Mouse (Mus musculus) MEL (cell line): ENCODE data around the gene Nacc2. TPM values are rescaled to one million over a fixed set of nuclear protein-coding genes. Genes with fewer than 3 reads are reported as not detected.

ENCODE experiments used
- DNase-seq: peaks from one replicate; pipeline ENCODE4 v3.0.0; 2011; ENCODE audit warnings: low read depth, low spot score
- H3K27ac ChIP-seq: 2 replicates; pipeline ENCODE4 v1.5.1; 2012; ENCODE audit warnings: low read depth, mild to moderate bottlenecking, control low read depth, low read length, moderate library complexity; ENCODE audit not compliant: control insufficient read depth
- H3K27me3 ChIP-seq, 2 experiments: fragments of 150-350 bp in 1 of 2; sonication (generic) in 1 of 2; 2 replicates each; pipeline ENCODE4 v1.6.1; 2012; ENCODE audit warnings: low read length in 2 of 2, mild to moderate bottlenecking in 2 of 2, improper control_type of control experiment in 1 of 2, moderate library complexity in 1 of 2; ENCODE audit not compliant: insufficient read depth in 2 of 2, control insufficient read depth in 1 of 2
- H3K36me3 ChIP-seq, 2 experiments: 2 replicates each; pipeline ENCODE4 v1.6.1; 2012 to 2014; ENCODE audit warnings: low read length in 2 of 2, improper control_type of control experiment in 1 of 2, inconsistent platforms in 1 of 2, mild to moderate bottlenecking in 1 of 2; ENCODE audit not compliant: insufficient read depth in 2 of 2, control insufficient read depth in 1 of 2
- H3K4me1 ChIP-seq, 2 experiments: fragments of 150-350 bp in 1 of 2; sonication (generic) in 1 of 2; 2 replicates each; pipeline ENCODE4 v1.6.1; 2012; ENCODE audit warnings: low read length in 2 of 2, improper control_type of control experiment in 1 of 2, mild to moderate bottlenecking in 1 of 2; ENCODE audit not compliant: insufficient read depth in 2 of 2, control insufficient read depth in 1 of 2
- H3K4me3 ChIP-seq, 2 experiments: fragments of 150-350 bp in 1 of 2; sonication (generic) in 1 of 2; 2 replicates each; pipeline ENCODE4 v1.5.1; 2012; ENCODE audit warnings: low read depth in 2 of 2, low read length in 2 of 2, mild to moderate bottlenecking in 2 of 2, moderate library complexity in 2 of 2, control low read depth in 1 of 2, improper control_type of control experiment in 1 of 2; ENCODE audit not compliant: control insufficient read depth in 1 of 2, insufficient read depth in 1 of 2
- H3K79me2 ChIP-seq: 2 replicates; pipeline ENCODE4 v1.6.1; 2012; ENCODE audit warnings: mild to moderate bottlenecking, low read length, moderate library complexity; ENCODE audit not compliant: control insufficient read depth, poor library complexity, insufficient read depth
- H3K9ac ChIP-seq: 2 replicates; pipeline ENCODE4 v1.6.1; 2012; ENCODE audit warnings: low read depth, mild to moderate bottlenecking, control low read depth, low read length, moderate library complexity; ENCODE audit not compliant: control insufficient read depth, poor library complexity, severe bottlenecking
- H3K9me3 ChIP-seq: fragments of 150-350 bp; sonication (generic); replicated peaks from 2 replicates; pipeline ENCODE4 v1.6.1; 2012; ENCODE audit warnings: mild to moderate bottlenecking, low read length, improper control_type of control experiment, moderate library complexity; ENCODE audit not compliant: insufficient read depth
- BHLHE40 ChIP-seq: IDR thresholded peaks from 2 replicates; pipeline ENCODE4 v1.6.1; 2012; ENCODE audit warnings: low read depth, mild to moderate bottlenecking, inconsistent platforms, low read length, improper control_type of control experiment, borderline replicate concordance
- CHD2 ChIP-seq: IDR thresholded peaks from 2 replicates; pipeline ENCODE4 v1.6.1; 2011; ENCODE audit warnings: low read length, improper control_type of control experiment
- CTCF ChIP-seq, 3 experiments: IDR thresholded peaks in 2 of 3; conservative IDR thresholded peaks in 1 of 3; 2 replicates each; pipeline ENCODE4 v1.5.1; 2011 to 2012; ENCODE audit warnings: low read length in 3 of 3, low read depth in 2 of 3, mild to moderate bottlenecking in 2 of 3, improper control_type of control experiment in 1 of 3, inconsistent platforms in 1 of 3, mixed read lengths in 1 of 3, moderate library complexity in 1 of 3; ENCODE audit not compliant: control insufficient read depth in 1 of 3, insufficient read depth in 1 of 3, poor library complexity in 1 of 3, severe bottlenecking in 1 of 3
- EP300 ChIP-seq, 2 experiments: IDR thresholded peaks; 2 replicates each; pipeline ENCODE4 v1.6.1; 2011; ENCODE audit warnings: improper control_type of control experiment in 2 of 2, low read length in 2 of 2, low read depth in 1 of 2, mild to moderate bottlenecking in 1 of 2
- ETS1 ChIP-seq: IDR thresholded peaks from 2 replicates; pipeline ENCODE4 v1.6.1; 2012; ENCODE audit warnings: low read depth, mild to moderate bottlenecking, inconsistent platforms, low read length, improper control_type of control experiment, moderate library complexity
- KAT2A ChIP-seq: conservative IDR thresholded peaks from 2 replicates; pipeline ENCODE4 v1.6.1; 2012; ENCODE audit warnings: low read depth, low read length, improper control_type of control experiment, inconsistent platforms
- MAFK ChIP-seq: IDR thresholded peaks from 2 replicates; pipeline ENCODE4 v1.6.1; 2011; ENCODE audit warnings: low read depth, mild to moderate bottlenecking, low read length, improper control_type of control experiment, borderline replicate concordance
- MEF2A ChIP-seq: IDR thresholded peaks from 2 replicates; pipeline ENCODE4 v1.6.1; 2014; ENCODE audit warnings: low read depth, mild to moderate bottlenecking, inconsistent platforms, low read length, improper control_type of control experiment; ENCODE audit not compliant: poor library complexity, insufficient replicate concordance, severe bottlenecking; ENCODE audit errors: extremely low read depth
- POLR2A ChIP-seq, 2 experiments: IDR thresholded peaks; 2 replicates each; pipeline ENCODE4 v1.6.1; 2011 to 2012; ENCODE audit warnings: low read length in 2 of 2, mild to moderate bottlenecking in 2 of 2, control low read depth in 1 of 2, improper control_type of control experiment in 1 of 2, low read depth in 1 of 2, moderate library complexity in 1 of 2; ENCODE audit not compliant: control insufficient read depth in 1 of 2, insufficient read depth in 1 of 2, poor library complexity in 1 of 2
- RAD21 ChIP-seq: IDR thresholded peaks from 2 replicates; pipeline ENCODE4 v1.6.1; 2011; ENCODE audit warnings: mild to moderate bottlenecking, low read depth, low read length, improper control_type of control experiment
- RCOR1 ChIP-seq: IDR thresholded peaks from 2 replicates; pipeline ENCODE4 v1.6.1; 2012; ENCODE audit warnings: low read depth, mild to moderate bottlenecking, inconsistent platforms, low read length, improper control_type of control experiment
- SMC3 ChIP-seq: IDR thresholded peaks from 2 replicates; pipeline ENCODE4 v1.6.1; 2011; ENCODE audit warnings: low read depth, low read length, improper control_type of control experiment
- TAL1 ChIP-seq: IDR thresholded peaks from 2 replicates; pipeline ENCODE4 v1.6.1; 2012; ENCODE audit warnings: mild to moderate bottlenecking, inconsistent platforms, low read length, moderate library complexity, mixed read lengths
- TCF12 ChIP-seq: IDR thresholded peaks from 2 replicates; pipeline ENCODE4 v1.6.1; 2014; ENCODE audit warnings: low read depth, mild to moderate bottlenecking, inconsistent platforms, low read length, improper control_type of control experiment, moderate library complexity
- UBTF ChIP-seq: IDR thresholded peaks from 2 replicates; pipeline ENCODE4 v1.6.1; 2012; ENCODE audit warnings: low read depth, mild to moderate bottlenecking, inconsistent platforms, low read length, improper control_type of control experiment, moderate library complexity, borderline replicate concordance; ENCODE audit not compliant: insufficient read depth
- USF1 ChIP-seq: IDR thresholded peaks from 2 replicates; pipeline ENCODE4 v1.6.1; 2014; ENCODE audit warnings: low read depth, mild to moderate bottlenecking, inconsistent platforms, low read length, improper control_type of control experiment, moderate library complexity
- ZKSCAN1 ChIP-seq: IDR thresholded peaks from 2 replicates; pipeline ENCODE4 v1.6.1; 2012; ENCODE audit warnings: low read depth, mild to moderate bottlenecking, inconsistent platforms, low read length, improper control_type of control experiment, moderate library complexity
- polyA plus RNA-seq, 2 experiments: library from polyadenylated mRNA; stranded (reverse) in 1 of 2; unstranded in 1 of 2; fragments of >175 nt in 1 of 2; fragments of >200 nt in 1 of 2; gene quantifications; 2 replicates each; pipeline versions ENCODE4 v1.2.1 to v1.2.4; 2012; ENCODE audit warnings: low replicate concordance in 2 of 2, low read depth in 1 of 2; ENCODE audit not compliant: insufficient read length in 2 of 2, insufficient read depth in 1 of 2, missing spikeins in 1 of 2
- total RNA-seq: library from RNA; depleted of rRNA; stranded (reverse); fragments of 300-350 nt; gene quantifications from 2 replicates; pipeline ENCODE4 v1.2.3, GENCODE M21; 2012

The Nacc2 gene
- total and polyA plus RNA-seq, 3 experiments, result 0.19 to 1.7 TPM; not detected in 1

DNA sequence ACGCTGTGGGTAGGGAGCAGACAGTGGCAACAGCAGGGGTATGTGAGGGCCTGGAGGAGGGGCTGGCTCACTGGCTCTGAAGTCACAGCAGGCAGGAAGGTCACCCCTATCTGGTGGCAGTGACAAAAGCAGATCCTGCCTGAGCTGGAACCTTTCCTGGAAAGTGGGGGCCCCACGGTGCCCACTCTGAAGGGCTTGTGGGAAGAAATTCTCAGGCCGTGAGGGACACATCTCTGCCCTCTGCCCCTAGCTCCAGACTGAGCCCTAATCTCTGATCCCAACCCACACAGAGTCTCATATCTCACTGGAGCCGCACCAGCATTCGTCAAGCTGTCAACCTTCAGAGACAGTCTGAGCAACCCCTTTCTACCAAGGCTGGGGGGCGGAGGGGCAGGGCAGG is 85.6 kb downstream of the Nacc2 start:
- H3K9ac ChIP-seq, result no peak overlapping the region
- H3K9me3 ChIP-seq, result no peaks in the 10 kb centered on the region
- H3K79me2 ChIP-seq, result no peaks in the 10 kb centered on the region
- DNase-seq, result no peak
- H3K27ac ChIP-seq, result no peak overlapping the region
- H3K27me3 ChIP-seq, result no peaks in the 10 kb centered on the region; a peak in 1 of 4 replicates
- no peaks in the 10 kb centered on the region for H3K36me3 ChIP-seq
- H3K4me1 ChIP-seq, result no peaks in the 10 kb centered on the region
- TF ChIP-seq POLR2A (IDR thresholded peaks at IDR 0.05; ENCODE audit: control insufficient read depth in 1 of 2, insufficient read depth in 1 of 2, low read depth in 1 of 2, low read length in 2 of 2, poor library complexity in 1 of 2) (no peak), RCOR1 (no peak)
- no peak overlapping the region for H3K4me3 ChIP-seq

DNA sequence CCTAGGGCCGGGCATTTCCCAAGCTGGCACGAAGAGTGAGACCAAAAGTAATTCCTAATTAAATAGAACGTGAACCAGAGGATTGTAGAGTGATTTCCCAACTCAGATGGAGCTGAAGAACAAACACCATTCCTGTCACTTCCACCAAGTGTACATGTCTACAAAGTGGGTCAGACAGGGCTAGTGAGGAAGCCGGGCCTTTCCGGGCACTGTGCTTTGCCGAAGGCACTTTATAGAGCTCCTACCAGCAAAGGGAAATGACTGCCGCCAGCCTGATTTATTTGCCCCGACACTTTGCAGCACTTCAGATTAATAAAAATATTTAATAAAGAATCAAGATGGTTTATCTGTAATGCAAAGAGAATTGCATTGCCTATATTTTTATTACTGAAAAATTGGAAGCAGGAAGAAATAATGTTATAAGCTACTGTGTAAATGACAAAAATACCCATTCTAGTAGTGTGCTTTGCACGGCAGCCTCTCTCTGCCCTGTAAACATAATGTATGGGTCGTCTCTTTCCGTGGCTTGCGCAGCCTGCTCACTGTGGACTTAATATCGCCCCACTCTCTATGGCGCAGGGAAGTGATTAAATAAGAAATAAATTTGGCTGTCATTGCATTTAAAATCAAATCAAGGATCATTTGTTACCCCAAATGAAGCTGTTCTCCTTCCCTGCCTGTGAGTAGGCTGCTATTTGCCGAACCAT is 88.5 kb downstream of the Nacc2 start:
- DNase-seq, result no peak
- Histone ChIP-seq H3K4me1 (no peaks in the 10 kb centered on the region), H3K4me3 (no peak overlapping the region), H3K27ac (no peak overlapping the region), H3K9ac (no peak overlapping the region), H3K79me2 (no peaks in the 10 kb centered on the region), H3K36me3 (no peaks in the 10 kb centered on the region), H3K9me3 (no peaks in the 10 kb centered on the region), H3K27me3 (peaks cover 0 to 1% of the 10 kb centered on the region in 2 experiments; a peak in 2 of 4 replicates)
- TF ChIP-seq RAD21 (no peak), USF1 (no peak), ETS1 (no peak), EP300 (IDR thresholded peaks at IDR 0.05; ENCODE audit: low read depth in 1 of 2, low read length in 2 of 2) (no peak), TCF12 (no peak), CHD2 (no peak), UBTF (no peak), ZKSCAN1 (no peak), KAT2A (no peak)

GRCm38 (mm10) chr2:26030288-26030687 is 92.7 kb downstream of the Nacc2 start:
- no peaks in the 10 kb centered on the region for H3K36me3 ChIP-seq
- no peaks in the 10 kb centered on the region for H3K9me3 ChIP-seq
- no peaks in the 10 kb centered on the region for H3K79me2 ChIP-seq
- no peak for DNase-seq
- no peak overlapping the region for H3K4me3 ChIP-seq
- 0 out of 4 replicates have a peak, but pooled peaks cover 0 to 3% of the 10 kb centered on the region in 2 experiments for H3K4me1 ChIP-seq
- H3K9ac ChIP-seq, result no peak overlapping the region
- TF ChIP-seq MAFK (no peak), ETS1 (no peak), MEF2A (no peak), TAL1 (no peak), RAD21 (0 out of 2 replicates have a peak, but pooled peaks have one; percentile 1), CTCF (IDR thresholded peaks at IDR 0.05 in 2 of 3, conservative IDR thresholded peaks at IDR 0.05 in 1 of 3; ENCODE audit: control insufficient read depth in 1 of 3, insufficient read depth in 1 of 3, low read depth in 2 of 3, low read length in 3 of 3, poor library complexity in 1 of 3, severe bottlenecking in 1 of 3) (peak in 1 of 3 experiments; percentile 26; a peak in 3 of 6 replicates), TCF12 (no peak), SMC3 (no peak), BHLHE40 (no peak)
- H3K27me3 ChIP-seq, result peaks cover 0 to 1% of the 10 kb centered on the region in 2 experiments; a peak in 2 of 4 replicates
- H3K27ac ChIP-seq, result no peak overlapping the region
